Mouse (Mus musculus) stomach, adult 2 months (tissue): ENCODE results near the gene Gm4216. TPM values are rescaled to one million over a fixed set of nuclear protein-coding genes. Genes with fewer than 3 reads are reported as not detected.

Source experiments
- polyA plus RNA-seq: library from polyadenylated mRNA; depleted of rRNA; stranded (reverse); fragments of >200 nt; gene quantifications from 2 replicates; pipeline ENCODE4 v1.2.3, GENCODE M21; 2012; rRNA removed

Gm4216 gene
- polyA plus RNA-seq = not detected in 2 replicates

GRCm38 (mm10) chr7:23019823-23020222, at the start of gene Gm4216:
TSS of gene Gm4216 (minus strand) at chr7:23019923.

GRCm38 (mm10) chr7:23067356-23067755, 47.6 kb upstream of the Gm4216 start, which contains the start of gene Gm8720:
TSS of gene Gm8720 (minus strand) at chr7:23067456.

DNA sequence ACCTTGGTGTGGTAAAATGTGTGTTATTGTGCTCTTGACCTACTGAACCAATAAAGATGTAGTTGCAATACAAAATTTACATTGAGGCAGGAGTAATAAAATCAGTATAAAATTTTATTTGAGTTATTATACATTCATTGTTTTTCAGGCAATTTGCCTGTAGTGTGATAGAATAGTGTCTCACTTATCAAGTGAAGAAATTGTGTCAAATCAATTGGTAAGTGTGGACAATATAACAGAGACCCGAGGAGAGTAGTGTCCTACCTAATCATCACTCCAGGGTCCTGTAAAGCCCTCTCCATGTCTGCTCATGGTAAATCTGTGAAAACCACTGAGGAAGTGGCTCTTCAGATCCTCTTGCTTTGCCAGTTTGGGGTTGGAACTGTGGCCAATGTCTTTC, 35.5 kb upstream of the Gm4216 start, which contains the start of gene Vmn1r163:
Gene Vmn1r163, plus strand, starts transcription at position 301 of the 400 bp plus-strand sequence.

GRCm38 (mm10) chr7:22984573-22984972, 35.1 kb downstream of the Gm4216 start, which contains the start of gene Gm4214:
TSS of gene Gm4214 (minus strand) at chr7:22984673.

Other genes starting within 250 kb of the Gm4216 start
- gene Vmn1r158, start 229.1 kb downstream of the Gm4216 start, polyA plus RNA-seq = not detected in 2 replicates
- gene Vmn1r159, start 176.3 kb downstream of the Gm4216 start, polyA plus RNA-seq = not detected in 2 replicates
- gene Vmn1r160, start 148.7 kb downstream of the Gm4216 start, polyA plus RNA-seq = not detected in 2 replicates
- gene Gm4214, start 35.2 kb downstream of the Gm4216 start, polyA plus RNA-seq = not detected in 2 replicates
- not detected in 2 replicates for gene Vmn1r163, start 35.6 kb upstream of the Gm4216 start, polyA plus RNA-seq
- not detected in 2 replicates for gene Gm8720, start 47.5 kb upstream of the Gm4216 start, polyA plus RNA-seq
- gene Gm10662, start 124.6 kb upstream of the Gm4216 start, polyA plus RNA-seq = not detected in 2 replicates
- gene Vmn1r165, start 197.4 kb upstream of the Gm4216 start, polyA plus RNA-seq = not detected in 2 replicates
- not detected in 2 replicates for gene Vmn1r166, start 231.8 kb upstream of the Gm4216 start, polyA plus RNA-seq